Mouse (Mus musculus): ENCODE results near the gene Ddit4l. TPM values are rescaled to one million over a fixed set of nuclear protein-coding genes. Genes with fewer than 3 reads are reported as not detected.
A peak's percentile ranks its signal among the peaks of the same experiment; 100 is the strongest.
"Not testable (repeated sequence)": the region's sequence is repeated elsewhere in the genome, so short reads cannot be mapped to it uniquely, and the experiment has no call there.

The Ddit4l gene
- total RNA-seq (2021): 1 to 10 TPM in 1 of 2 experiments, under 1 TPM in 1; 0.98 to 1.3 TPM
- long read RNA-seq, experiment 1, partial matches to known transcripts: 0 of 4 reads
- long read RNA-seq, experiment 1, other reads (novel, unspliced or antisense): 1 of 4 reads
- long read RNA-seq, experiment 2, transcript Ddit4l-201 (3 exons, 2,722 nt): major isoform, 9 of 9 reads
- long read RNA-seq, experiment 2, partial matches to known transcripts: 0 of 9 reads
- long read RNA-seq, experiment 2, other reads (novel, unspliced or antisense): 0 of 9 reads

- intact Hi-C loops (cut with DNase I); DNase-seq: not testable (repeated sequence)
Measured at GRCm38 (mm10) chr3:137621312-137621711, at the start of gene Ddit4l. TSS of gene Ddit4l (plus strand) at chr3:137621612.

- no peak for DNase-seq
- intact Hi-C loops (cut with DNase I): no loop called here
Measured at GRCm38 (mm10) chr3:137576146-137576545, 45.3 kb upstream of the Ddit4l start.

GRCm38 (mm10) chr3:137586376-137586969, 34.9 kb upstream of the Ddit4l start:
- no peak for DNase-seq
- intact Hi-C loops (cut with DNase I): no loop called here

- DNase-seq: no peak
- intact Hi-C loops (cut with DNase I): no loop called here
Measured at GRCm38 (mm10) chr3:137589811-137590210, 31.6 kb upstream of the Ddit4l start.

GRCm38 (mm10) chr3:137594332-137594905, 27.0 kb upstream of the Ddit4l start:
- intact Hi-C loops (cut with DNase I): no loop called here
- DNase-seq: no peak

DNA sequence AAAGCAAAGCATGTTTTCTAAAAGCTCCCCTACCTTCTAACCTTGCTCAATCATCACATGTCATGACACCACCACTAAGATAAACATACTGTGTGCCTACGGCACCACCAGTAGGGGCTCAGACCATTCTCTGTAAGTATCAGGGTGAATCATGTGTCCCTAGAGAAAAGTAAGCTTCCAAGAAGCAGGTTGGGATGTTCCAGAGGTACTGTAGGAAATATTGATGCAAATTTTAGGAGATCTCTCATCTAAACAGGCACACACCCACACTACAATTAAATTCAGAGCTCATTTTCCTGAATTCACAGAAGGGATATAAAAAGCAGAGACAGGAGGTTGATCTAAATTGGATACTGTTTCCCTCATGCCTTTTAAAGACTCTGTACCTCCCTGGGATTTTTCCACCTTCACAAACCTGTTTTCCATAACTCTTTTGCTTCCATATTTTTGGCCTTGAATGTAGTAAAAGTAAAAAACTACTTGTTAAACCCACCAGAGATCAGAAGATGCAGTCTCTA, 12.4 kb upstream of the Ddit4l start:
- intact Hi-C loops (cut with DNase I): no loop called here
- DNase-seq: no peak

DNA sequence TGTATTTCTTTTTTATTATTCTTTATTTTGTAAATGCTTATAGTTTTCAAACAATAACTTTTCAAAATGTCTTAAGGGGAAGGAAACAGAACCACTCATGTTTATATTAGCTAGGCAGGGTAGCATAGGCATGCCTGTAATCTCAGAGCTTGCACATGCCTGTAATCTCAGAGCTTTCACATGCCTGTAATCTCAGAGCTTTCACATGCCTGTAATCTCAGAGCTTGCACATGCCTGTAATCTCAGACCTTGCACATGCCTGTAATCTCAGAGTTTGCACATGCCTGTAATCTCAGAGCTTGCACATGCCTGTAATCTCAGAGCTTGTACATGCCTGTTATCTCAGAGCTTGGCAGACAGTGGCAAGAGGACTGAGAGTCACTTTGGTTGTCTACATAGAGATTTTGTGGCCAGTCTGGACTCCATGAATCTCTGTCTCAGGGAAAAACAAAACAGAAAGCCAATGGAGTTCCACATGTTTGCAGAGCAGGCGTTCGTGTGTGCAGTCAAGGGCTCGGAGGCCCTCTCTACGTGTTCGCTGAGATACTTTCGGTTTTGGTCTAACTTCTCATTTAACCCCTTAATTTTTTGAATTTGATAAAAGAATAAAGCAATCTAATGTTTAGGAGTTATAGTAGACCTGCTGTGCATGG, 10.8 kb upstream of the Ddit4l start:
- intact Hi-C loops (cut with DNase I): no loop called here
- DNase-seq: no peak

DNA sequence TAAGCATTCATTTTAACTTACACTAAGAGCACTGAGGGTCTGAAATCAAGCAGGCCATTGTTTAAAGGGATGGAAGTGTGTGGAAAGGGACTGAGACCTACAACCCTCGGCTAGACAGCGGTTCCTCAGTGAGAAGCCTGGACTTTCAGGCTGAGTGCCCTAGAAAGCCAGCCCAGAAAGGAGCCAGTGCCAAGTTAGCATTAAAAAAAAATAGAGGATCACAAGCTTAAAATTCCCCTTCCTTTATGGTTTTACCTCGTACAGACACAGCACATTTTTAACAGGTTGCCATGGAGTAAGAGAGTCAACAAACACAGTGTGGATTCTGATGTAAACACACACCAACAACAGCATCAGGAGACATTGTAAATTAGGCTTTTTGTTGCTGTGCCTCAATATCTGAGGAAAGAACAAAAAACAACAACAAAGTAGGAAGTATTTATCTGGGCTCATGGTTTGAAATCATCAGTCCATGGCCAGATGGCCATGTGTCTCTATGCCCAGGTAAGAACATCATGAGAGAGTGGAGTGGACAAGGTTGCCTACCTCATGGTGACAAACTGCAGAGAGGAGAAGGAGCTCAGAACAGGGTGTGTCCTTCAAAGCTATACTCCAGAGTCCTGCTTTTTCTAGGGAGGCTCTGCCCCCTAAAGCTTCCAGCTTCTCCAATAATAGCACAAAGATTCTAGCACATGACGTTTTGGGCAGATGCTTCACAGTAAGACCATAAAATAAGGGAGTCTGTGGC, 10.1 kb upstream of the Ddit4l start:
- intact Hi-C loops (cut with DNase I): no loop called here
- no peak for DNase-seq

DNA sequence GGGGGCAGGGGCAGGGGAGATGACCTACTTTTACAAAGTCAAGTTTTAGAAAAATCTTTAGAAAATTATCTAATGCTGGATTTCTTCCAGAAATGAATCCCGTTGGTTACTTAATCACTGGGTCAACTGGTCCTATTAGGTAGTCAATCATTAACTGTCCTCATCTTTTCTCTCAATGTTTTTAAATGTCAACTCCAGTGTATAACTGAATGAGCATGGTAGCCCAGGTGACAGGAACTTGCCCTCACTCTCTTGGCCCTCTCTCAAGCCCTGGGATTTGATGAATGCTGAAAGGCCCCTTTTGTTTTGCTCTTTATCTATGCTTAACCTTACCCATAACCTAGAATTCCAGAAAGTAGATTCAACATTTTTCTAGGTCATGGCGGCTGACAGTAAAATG, 9.4 kb upstream of the Ddit4l start:
- intact Hi-C loops (cut with DNase I): no loop called here
- DNase-seq: no peak

DNA sequence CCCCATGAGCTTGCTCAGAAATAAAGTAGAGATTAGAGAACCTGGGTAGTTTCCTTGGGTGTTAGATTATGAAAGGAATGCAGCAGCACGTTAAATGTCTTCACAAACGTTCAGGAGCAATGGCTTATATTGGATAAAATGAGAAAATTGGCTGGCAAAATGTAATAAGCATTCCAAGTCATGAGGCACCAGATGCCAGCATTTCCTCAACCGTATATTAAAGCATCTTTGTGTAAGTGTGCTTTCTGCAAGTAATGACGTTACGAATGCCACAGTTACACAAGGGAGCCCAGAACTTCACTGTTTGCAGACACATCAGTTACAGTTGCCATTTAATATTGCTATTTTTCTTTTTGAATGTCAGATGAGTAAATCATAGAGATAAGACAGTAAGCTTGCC, 872 bp upstream of the Ddit4l start:
- no peak for DNase-seq
- intact Hi-C loops (cut with DNase I): no loop called here

- peak in 1 of 2 experiments; percentile 8 for DNase-seq
- intact Hi-C loops (cut with DNase I): no loop called here
Measured at GRCm38 (mm10) chr3:137622091-137622490, 679 bp downstream of the Ddit4l start.

DNA sequence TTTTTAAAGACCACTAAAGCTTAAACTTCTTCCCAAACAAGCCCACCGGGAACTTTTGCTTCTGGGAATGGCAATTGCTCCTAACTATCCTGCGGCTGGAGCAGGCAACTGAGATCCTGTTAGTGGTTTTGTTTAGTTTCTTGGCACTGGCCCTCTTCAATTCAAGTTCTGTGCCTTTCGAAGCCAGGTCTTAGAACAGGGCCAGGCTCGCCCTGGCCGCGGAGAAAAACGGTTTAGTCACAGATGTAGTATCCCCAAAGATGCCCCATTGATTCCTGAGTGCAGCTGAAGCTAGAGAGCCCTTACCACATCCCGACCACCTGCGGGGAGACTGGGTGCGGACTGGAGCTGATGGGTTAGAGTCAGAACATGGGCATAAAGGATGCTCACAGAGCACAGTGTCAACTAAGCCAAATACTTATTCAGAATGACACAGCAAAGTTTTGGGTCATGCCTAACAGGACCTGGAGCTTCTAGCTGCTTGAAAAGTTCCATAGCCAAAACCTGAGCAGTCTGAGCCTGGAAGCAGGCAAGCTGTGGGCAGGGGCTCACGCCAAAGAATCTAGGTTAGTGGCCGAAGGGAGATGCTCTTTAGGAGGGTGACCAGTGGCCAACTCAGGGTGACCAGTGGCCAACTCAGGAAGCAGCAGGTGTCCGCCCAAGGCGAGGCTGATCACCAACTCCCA, 1.6 kb downstream of the Ddit4l start:
- intact Hi-C loops (cut with DNase I): no loop called here
- DNase-seq: peak in 1 of 2 experiments; percentile 0

DNA sequence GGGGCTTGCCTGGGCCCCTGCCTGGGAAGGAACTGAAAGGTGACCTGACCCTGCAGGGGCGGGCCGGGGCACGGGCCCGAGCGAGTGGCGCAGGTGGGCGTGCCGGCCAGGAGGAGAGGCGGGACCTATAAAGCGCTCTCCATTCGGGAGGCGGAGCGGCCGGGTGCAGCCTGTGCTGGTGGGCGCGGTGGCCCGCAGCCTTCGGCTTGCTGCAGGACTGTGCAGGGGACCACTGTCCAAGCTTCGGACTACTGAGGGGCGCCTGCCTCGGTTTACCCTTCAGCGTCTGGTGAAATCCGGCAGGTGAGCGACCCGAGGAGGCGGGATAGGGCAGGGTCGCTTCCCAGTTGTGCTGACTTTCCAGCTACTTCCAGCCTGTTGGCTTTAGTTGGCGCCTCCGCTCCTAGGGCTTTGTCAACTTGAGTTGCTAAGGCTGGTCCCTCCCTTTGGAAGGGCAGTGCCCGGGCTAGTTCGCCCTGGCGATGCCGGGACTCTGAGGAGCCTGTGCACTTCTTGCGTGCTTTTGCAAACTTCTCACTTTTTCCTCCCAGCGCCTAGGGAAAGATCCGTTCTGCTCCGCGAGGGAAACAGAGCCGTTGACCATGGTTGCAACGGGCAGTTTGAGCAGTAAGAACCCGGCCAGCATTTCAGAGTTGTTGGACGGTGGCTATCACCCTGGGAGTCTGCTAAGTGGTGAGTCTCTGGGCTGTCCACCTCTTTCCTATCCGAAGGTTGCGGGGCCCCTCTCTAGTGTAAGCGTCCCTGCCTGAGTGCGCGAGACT, 2.4 kb downstream of the Ddit4l start:
- intact Hi-C loops (cut with DNase I): no loop called here
- DNase-seq: peak; percentile 63 to 64

DNA sequence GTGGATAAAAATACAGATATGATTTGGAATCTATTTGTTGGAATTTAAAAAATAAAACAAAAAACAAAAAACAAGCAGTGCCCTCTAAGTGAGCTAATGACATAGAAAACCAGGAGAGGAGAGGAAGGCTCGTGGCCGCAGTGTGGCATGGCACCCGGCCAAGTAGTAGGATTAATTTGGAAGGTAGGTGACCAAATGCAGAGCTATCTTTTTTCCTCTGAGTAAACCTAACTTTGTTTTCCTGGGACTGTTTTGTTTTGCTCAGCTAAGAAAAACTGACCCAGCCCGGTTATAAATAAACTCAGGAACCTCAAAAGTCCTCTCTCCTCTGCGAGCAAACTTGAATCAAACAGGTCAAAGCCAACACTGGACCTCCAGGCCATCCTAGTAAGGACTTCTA, 3.6 kb downstream of the Ddit4l start:
- intact Hi-C loops (cut with DNase I): no loop called here
- DNase-seq: peak; percentile 7 to 17

- intact Hi-C loops (cut with DNase I): no loop called here
- no peak for DNase-seq
Measured at GRCm38 (mm10) chr3:137633726-137634125, 12.3 kb downstream of the Ddit4l start.

GRCm38 (mm10) chr3:137636571-137636970, 15.2 kb downstream of the Ddit4l start:
- intact Hi-C loops (cut with DNase I): no loop called here
- no peak for DNase-seq

- intact Hi-C loops (cut with DNase I): no loop called here
- peak in 1 of 2 experiments; percentile 9 for DNase-seq
Measured at GRCm38 (mm10) chr3:137641238-137641637, 19.8 kb downstream of the Ddit4l start.

GRCm38 (mm10) chr3:137642137-137642536, 20.7 kb downstream of the Ddit4l start:
- intact Hi-C loops (cut with DNase I): no loop called here
- no peak for DNase-seq

DNA sequence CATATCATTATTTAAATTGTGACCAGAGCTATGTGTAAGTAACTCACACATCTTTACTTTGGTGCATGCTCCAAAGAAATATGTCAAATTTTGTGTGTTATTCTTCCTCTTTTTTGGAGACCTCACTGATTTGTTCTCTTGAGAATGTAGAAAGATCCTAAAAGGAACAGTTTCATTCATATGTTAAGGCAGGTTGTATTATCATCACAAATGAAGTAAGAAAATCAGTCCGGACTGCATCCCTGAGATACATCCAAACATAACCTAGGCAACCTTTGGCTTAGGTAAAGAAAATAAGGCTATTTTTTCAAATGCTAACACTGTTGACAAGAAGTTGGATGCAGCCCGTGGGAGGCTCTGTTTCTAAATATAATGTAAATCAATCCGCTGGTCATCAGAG, 21.2 kb downstream of the Ddit4l start:
- intact Hi-C loops (cut with DNase I): no loop called here
- DNase-seq: no peak
